Mouse (Mus musculus): ENCODE results near the gene Cdkal1.

DNA sequence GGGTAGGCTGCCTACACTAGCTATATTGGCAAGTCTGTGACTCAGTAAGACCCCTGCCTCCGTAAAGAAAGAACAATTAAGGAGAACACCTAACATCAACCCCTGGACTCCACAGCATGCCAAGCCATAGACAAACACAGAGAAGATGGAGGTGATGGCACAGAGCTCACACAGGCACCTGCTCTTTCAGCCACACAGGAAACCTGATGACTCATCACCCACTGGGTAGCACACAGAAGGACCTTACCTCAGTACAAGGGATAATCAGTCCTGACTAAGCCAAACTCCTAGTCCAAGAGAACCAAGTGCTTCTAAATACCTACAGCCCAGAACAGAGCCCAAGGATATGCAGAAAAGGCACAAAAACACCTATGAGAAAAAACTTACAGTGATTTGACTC, 50.2 kb downstream of the Cdkal1 start:
- TF ChIP-seq CTCF (IDR thresholded peaks at IDR 0.05; ENCODE audit: extremely low read depth, insufficient read depth, low read length) (no peak), POLR2A (IDR thresholded peaks at IDR 0.05; ENCODE audit: extremely low read depth, insufficient read depth, low read length) (no peak)
